Mouse (Mus musculus) fibroblast of lung, adult 2 months (primary cell): Measurements from ENCODE around the gene Hes7.
"Not testable (repeated sequence)": the region's sequence is repeated elsewhere in the genome, so short reads cannot be mapped to it uniquely, and the experiment has no call there.

ENCODE experiments used
- DNase-seq: peaks from one replicate; pipeline ENCODE4 v3.0.0-alpha.2; 2011; ENCODE audit warnings: low read depth

Gene Hes7

DNA sequence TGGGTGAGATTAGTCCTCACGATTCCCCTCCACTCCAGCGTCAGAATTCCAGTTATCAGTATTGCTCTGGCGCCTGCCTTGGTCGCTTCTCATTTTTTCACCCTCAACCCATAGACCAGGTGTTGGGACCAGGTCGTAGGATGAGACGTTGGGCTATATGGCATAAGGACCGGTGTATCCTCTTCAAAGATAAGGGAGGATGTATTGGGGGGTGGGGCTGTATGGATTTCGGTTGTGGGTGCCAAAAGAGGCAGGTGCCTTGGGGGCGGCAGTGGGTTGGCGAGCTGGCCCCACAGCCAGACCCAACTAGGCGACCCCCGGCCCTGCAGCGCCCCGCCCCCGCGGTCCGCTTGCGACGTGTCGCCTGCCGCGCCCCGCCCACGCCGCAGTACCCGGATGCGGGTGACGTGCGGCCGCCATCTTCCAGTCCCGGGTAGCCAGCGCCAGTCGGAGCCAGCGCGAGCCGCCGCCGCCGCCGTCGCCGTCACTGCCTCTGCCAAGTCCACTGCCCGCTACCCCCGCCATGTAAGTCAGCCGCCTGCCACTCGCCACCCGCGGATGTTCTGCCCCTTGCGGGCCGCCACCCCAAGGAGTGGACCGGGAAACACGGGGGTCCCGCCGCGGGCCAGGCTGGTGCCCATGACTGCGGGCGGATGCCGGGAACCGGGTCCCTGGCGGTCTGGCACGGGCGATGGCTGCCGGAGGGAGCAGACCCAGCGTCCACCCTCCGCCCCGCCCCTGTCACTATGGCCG lies 31.9 kb upstream of the Hes7 start, which contains the start of gene Vamp2:
Gene Vamp2 (plus strand): TSS at position 388 of the 753 bp plus-strand sequence.
- no peak for DNase-seq

DNA sequence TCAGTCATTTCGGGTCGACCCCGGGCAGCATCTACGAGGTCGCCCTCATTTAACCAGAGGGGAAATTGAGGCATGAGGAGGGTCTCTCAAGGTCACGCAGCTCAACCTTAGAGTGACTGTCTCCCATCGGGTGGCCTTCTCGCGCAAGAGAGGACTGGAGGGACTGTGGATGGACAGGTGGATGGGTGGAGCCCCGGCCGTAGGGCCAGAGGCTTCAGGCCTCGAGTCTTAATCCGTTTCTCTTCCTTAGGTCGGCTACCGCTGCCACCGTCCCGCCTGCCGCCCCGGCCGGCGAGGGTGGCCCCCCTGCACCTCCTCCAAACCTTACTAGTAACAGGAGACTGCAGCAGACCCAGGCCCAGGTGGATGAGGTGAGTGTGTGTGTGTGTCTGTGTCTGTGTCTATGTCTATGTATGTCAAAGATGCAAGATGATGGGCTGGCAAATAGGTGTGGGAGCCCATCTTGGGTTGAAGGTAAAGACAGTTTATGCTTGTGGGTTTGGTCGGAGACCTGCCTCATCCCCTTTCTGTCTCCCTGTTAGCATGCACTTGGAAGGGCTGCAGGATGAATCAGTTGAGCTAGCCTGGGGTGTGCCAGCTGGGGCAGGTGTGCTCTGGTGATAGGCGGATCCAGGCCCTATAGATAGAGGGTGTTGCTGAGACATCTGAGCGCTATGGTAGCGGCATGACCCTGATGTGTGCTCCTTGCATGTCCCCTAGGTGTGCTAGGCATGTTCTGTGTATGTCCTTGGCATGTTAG lies 31.2 kb upstream of the Hes7 start:
- no peak for DNase-seq

GRCm38 (mm10) chr11:69089616-69090290 lies 30.5 kb upstream of the Hes7 start:
- no peak for DNase-seq

DNA sequence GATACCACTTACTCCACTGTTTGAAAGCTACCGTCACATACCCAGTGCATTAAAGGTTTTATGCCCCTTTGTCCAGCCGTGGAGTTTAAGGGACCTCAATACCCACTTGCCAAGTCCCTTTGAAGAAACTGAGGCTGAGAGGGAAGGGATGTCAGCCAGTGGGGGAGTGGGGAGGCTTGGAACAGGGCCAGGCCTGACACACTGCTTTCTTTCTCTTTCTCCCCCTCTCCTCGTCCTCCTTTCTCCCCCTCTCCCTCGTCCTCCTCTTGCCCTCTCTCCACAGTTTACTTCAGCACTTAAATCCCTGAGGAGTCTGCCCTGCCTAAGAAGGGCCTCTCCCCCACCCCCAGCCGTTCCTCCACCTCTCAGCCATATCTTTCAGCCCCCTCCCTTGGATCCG lies 29.8 kb upstream of the Hes7 start:
- no peak for DNase-seq

DNA sequence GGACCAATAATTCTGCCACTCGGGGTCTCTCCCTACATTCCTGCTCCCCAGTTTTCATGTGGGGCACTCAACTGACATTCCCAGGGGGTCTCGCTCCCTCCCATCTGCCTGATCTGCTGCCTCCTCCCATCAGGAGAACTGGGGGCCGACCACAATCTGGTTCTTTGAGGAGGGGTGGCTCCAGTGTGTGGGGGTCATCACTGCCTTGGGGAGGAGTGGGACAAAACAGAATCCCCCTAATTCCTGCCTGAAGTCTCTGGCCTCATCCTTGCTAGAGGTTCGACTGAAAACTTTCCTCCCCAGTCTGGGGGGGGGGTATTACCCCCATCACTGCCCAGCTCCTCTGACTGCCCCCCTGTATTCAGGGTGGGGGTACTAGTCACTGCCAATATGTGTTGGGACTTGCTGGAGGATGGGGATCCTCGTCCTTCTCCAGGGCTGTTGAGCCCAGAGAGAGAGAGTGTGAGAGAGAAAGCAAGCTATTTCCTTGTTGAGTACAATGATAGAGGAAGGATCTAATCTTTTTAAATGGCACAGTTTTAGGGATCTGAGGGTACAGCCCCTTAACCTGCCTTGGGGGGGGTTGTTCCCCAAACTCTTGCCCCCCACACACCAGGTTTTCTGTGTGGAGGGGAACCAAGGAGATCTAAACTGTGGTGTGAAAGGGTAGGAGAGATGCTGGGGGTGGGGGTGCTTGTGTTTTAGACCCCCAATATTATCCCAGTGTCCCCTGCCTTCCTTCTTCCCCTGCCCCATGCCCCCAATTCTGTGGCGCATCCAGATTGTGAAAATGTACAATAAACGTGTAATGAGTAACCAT lies 28.4 kb upstream of the Hes7 start:
- DNase-seq, result no peak

GRCm38 (mm10) chr11:69092386-69092751 lies 27.8 kb upstream of the Hes7 start:
- no peak for DNase-seq

DNA sequence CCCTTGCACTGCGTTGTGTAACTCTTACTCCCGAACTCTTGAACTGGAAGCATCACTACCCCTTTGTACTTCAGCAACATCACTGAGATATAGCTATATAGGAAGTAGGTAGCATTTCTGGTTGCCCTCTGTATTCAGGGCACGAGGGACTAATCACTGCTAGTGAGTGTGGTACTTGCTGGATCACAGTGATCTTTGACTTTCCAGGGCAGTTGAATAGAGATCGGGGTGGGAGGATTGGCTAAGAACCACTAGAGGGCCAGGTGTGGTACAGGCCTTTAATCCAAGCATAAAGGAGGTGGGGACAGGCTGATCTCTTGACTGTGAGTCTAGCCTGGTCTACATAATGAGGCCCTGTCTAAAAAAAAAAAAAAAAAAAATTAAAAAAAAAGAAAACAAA lies 27.3 kb upstream of the Hes7 start:
- DNase-seq, result no peak

- not testable (repeated sequence) for DNase-seq
These were observed 26.3 kb upstream of the Hes7 start for GRCm38 (mm10) chr11:69093856-69094255.

- DNase-seq, result peak; percentile 100
These were observed 25.3 kb upstream of the Hes7 start, which contains the start of gene Per1 for GRCm38 (mm10) chr11:69094697-69095429. Gene Per1, plus strand, starts transcription at chr11:69095217.

DNA sequence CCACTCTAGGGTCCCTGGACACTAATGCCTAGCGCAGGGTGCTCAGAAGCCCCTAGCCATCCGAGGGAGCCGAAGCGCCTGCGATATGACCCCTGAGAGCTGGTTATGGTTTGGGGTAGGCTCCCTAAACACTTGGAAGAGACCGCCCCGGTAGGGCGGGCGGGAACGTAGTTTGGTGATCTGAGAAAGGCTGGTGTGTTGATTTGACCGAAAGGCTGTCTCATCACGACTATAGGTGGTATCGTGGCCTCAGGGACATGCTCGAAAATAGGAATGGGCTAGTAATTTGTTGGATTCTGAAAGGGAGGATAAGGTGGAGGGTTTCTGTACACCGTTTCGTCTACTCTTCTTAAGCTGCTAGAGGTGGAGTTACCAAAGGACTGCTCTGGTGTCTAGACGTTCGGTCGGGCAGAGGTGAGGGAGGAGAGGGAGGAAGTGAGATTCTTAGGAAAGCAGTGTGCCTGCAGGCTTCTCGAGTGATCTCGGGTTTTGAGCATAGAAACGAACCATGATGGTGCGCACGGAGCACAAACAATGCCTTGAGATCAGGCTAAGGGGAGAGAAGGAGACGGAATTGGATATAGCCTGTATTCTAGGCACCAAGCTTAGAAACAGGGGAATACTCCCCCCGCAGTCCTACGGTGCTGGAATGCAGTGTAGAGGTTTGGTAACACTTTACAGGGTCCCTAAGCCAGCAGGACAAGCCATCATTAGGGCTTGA lies 24.5 kb upstream of the Hes7 start:
- no peak for DNase-seq

GRCm38 (mm10) chr11:69096360-69096986 lies 23.7 kb upstream of the Hes7 start:
- DNase-seq, result peak; percentile 57

DNA sequence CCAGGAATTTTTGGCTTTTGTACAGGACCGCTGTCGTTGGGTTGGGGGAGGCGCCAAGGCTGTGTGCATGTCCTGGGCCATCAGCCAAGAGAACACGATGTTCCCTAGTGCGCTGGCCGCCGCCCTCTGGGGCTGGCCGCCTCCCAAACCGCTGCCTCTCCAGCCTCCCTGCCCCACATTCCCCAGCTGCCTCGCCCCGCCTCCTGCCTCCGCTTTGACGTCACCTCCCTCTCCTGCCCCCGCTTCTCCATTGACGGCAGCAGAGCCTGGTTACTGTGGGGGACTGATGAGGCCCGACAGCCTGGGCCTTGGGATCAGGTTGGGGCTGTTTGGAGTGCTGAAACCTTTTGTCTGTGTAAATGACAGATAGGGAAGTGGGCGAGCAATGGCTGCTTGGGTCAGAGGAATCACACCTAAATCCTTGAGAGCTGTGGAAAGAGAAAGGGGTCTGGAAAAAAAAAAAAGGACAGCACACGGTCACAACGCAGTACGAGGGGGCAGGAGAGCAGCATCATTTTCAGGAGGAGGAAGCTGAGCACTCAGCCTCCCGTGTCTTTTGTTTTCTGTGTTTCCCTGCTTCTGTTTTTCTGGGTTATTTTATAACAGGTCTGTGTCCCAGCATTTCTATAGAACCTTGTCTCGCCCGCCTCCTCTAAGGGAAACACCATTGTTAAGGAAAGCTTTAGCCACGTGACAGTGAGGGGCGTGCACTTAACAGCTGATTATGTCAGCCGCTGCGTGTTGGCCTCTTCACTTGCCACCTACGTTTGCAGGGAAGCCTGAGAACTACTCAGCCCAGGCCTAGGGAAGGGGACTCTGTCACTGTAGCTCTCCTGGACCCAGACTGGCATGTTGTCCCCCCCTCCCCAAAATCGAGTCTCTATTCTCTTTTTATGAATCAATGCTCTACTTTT lies 23.0 kb upstream of the Hes7 start:
- peak; percentile 94 for DNase-seq

DNA sequence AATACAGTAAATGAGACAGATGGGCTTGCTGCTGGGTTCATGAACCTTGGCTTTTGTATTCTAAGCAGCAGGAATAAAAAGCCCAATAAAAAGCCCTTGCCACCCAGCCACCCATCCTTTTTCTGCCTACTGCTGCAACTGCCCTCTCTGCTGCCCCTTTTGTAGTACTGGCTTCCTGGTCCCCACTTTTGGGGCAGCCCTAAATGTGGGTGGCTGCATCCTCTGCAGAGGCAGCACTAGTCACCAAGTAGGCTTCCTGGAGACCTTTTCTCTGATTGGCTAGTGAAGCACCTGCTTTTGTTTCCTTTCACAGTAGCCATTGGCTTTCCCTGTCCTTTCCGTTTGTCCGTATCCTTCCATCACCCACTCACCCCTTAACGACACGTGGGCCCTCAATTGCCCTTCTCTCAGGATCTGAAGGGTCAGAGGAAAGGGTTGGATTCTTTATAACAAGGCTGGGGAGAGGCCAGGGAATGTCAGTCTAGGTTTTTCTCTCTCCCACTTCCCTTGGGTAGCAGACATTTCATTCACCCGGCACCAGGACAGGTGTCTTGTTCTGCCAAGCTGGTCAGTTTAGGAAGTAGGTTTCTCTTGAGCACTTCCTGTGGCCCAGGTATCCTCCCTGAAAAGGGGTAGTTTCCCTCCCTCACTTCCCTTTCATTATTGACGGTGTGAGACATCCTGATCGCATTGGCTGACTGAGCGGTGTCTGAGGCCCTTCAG lies 22.0 kb upstream of the Hes7 start:
- no peak for DNase-seq

DNA sequence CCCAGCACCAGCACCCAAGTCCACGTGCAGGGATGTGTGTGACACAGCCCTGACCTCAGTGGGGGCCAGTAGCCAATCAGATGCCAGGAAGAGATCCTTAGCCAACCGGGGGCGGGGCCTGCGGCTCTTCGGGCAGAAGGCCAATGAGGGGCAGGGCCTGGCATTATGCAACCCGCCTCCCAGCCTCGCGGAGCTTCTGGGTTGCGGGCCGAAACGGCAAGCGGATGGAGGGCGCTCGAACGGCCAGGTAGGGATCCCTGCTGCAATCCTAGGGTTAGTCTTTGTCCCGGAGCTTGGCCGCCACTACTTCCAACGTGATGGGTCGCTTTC lies 21.5 kb upstream of the Hes7 start:
- DNase-seq, result peak; percentile 91

DNA sequence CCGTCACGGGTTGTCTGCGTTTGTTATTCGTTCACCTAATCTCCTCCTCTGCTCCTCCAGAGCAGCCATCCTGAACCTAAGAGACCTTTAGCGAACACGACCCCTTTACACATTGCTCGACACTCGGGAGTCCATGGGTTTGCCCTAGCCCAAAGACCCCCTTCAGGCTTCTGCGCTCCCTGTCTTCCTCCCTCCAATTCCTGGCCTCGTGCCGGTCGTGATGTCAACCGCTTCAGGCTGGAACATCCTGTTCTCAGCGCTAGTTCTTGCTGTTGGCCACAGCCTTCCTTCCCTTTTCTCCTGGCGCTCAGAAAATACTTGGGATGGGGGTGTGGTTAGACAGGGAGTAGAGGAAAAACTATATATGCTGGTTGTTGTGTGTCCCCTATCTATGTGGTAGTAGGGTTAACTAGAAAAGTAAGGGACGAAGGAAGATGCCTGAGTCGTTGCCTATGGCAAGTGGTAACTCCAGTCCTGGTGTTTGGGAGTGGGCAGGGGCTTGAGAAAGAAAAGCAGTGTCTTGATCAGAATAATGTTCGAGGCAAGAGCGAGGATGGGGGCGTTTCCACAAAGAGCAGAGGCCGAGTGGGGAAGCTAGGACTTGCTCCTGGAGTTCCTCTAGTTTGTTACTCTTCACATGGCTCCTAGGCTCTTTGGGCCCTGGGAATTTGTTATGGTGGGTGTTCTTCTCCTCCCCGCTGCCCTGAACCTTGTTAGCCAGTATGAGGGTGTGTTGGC lies 20.9 kb upstream of the Hes7 start:
- no peak for DNase-seq

- peak; percentile 83 for DNase-seq
These were observed 20.3 kb upstream of the Hes7 start for GRCm38 (mm10) chr11:69099915-69100345.

DNA sequence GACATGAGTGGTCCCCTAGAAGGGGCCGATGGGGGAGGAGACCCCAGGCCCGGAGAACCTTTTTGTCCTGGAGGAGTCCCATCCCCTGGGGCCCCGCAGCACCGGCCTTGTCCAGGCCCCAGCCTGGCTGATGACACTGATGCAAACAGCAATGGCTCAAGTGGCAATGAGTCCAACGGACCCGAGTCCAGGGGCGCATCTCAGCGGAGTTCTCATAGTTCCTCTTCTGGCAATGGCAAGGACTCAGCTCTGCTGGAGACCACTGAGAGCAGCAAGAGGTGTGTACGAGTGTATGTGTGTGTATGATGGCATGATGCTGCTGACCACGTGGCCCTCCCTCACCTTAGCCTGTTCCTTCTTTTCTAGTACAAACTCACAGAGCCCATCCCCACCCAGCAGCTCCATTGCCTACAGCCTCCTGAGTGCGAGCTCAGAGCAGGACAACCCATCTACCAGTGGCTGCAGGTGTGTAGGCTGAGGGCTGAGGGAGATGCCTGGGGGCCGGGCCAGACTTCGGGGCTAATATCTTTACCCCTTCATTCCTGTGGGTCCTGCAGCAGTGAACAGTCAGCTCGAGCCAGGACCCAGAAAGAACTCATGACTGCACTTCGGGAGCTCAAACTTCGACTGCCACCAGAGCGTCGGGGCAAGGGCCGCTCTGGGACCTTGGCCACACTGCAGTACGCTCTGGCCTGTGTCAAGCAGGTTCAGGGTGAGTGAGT lies 19.4 kb upstream of the Hes7 start:
- no peak for DNase-seq
